Mouse (Mus musculus) neutrophil, adult 59 days (primary cell): ENCODE measurements around the gene Ankrd50. TPM values are rescaled to one million over a fixed set of nuclear protein-coding genes. Genes with fewer than 3 reads are reported as not detected.

Source experiments
- total RNA-seq, 2 experiments: library from RNA; stranded (reverse); gene quantifications; 1 replicate in 1 of 2; 2 replicates in 1 of 2; pipeline ENCODE4 v1.2.4; 2023

Ankrd50 gene
- total RNA-seq: 1 to 10 TPM; 8.1 to 9.3 TPM

GRCm38 (mm10) chr3:38484191-38485106 lies at the start of gene Ankrd50:
Gene Ankrd50, minus strand, starts transcription at chr3:38484844.

